Mouse (Mus musculus) liver, adult (tissue): ENCODE results near the gene Mroh2a.

Experiments
- GATA4 ChIP-seq: IDR thresholded peaks from 2 replicates; pipeline ENCODE4 v1.6.1; 2014; ENCODE audit warnings: mild to moderate bottlenecking, low read length; ENCODE audit not compliant: insufficient replicate concordance

The Mroh2a gene

DNA sequence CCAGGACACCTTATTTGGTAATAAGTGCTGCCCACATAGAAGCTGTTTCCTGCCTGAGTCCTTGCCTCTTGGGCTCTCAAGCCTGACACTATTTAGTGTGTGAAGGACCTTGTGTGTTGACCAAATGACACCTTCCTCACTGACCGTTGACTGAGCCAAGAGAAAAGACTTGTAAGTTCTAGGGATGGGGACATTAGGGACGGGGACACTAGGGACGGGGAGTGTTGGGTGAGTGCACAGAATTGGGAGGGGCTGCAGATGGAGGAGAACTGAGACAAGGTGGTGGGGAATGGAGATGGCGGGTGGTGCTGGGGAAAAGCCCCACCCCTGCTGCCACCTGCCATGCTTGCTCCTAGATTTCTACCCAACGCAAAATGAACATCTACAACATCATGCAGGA, 3.2 kb downstream of the Mroh2a start:
- TF ChIP-seq GATA4 = no peak

DNA sequence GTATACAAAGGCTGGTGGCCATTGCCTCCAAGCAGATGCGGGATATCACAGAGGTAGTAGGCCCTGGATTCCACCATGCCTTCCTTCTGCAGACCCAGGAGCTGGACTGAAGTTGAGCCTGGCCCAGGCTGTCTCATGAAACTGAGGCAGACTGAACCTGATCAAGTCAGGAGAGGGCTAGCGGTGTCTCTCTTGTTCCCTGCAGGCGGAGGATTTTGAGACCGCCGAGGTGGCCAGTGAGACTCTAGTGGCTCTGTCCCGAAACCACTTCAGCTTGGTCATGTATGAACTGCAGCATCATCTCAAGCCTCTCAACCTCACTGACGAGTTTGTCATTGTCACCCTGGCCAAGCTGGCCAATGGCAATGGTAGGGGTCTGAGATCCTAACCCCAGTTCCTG, 3.6 kb downstream of the Mroh2a start:
- no peak for TF ChIP-seq GATA4

DNA sequence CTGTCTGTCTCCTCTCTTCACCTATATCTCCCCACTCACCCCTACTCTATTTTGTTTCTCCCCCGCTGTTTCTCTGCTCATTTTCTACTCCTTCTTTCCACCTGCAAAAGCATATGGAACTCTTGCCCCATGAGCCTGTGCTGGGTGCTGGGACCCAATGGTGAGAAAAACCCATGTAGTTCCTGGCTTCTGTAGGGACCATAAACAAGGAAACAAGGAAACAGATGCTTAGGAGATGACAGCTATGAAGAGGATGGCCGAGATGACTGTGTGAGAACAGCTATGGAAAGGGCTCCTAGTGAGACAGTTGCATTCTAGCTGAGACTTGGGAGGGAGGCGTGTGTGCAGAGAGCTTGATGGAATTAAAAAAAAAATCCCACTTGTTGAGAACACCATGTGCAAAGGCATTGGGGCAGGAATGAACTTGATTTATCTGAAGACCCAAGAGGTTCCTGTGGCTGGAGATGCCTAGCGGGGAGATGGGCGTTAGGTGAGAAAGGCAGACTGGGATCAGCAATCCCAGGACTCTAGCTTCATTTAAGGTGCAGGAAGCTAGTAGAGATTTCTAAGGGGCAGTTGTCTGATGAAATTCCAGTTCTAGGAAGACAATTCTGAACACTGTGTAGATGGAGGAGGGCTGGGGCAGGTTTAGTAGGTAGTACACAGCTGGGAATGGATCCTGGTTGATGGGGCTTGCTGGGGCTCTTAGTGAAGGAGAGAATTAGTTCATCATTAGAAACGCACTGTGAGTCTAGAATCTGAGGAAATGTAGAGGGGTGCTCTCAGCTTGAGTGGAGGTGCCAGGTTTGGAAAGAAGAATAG, 4.4 kb downstream of the Mroh2a start:
- TF ChIP-seq GATA4 = no peak

DNA sequence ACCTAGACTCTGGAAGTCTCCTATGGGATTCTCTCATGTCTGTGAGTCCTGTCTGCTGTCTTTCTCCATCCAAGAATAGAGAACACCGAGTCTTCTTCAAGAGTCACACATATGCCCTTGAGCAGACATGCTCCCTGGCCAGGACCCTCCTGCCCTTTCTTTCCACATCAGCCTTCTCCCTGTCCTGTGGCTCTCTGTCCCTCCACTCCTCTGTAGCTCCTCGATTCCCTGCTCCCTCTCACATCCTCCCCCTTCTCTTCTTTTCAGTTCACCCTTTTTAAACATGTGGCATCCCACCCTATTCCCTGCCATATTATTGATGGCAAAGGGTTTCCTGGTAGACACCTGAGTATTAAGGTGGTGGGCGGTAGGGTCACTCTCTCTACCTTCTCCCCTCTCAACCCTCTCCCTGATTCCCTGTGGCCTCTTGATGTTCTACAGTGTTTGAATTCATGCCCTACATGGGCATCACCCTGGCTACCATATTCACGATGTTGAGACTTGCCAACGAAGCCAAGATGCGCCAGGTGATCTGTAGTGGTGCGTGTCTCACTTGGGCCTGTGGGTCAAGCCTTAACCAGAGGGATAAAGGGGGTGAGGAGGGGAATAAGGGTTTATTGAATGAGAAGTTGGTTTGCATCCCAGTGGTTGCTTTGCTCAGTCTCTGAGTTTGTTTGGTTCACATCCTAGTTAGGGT, 5.2 kb downstream of the Mroh2a start:
- no peak for TF ChIP-seq GATA4

DNA sequence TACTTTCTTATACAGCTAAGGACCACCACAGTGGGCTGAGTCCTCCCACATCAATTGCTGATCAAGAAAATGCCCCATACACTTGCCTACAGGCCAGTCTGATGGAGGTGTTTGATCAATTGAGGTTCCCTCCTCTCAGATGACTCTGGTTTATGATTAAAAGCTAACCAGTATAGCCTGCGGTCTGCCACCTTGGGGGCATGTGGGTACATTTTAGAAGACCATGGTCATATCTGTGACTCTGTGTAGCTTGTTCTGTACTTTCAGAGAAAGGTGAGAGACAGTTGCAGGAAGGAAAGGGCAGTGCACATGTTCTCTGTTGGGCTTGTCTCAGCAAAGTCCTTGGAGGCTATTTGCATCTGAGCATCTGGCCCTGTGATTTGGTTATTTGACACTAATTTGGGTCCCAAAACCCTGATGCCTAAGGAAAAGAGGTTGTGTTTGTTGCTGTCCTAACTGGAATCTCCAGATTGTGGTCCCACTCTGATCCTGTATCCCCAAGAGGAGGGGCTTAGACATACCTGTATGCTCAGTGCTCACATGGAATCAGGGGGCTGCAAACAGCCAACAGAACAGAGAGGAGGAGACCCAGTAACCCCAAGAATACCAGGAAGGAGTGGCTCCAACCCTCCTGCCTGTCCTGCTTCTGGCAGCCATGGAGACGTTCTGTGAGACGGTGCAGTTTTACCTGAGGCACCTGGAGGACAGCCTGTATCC, 6.0 kb downstream of the Mroh2a start:
- no peak for TF ChIP-seq GATA4

DNA sequence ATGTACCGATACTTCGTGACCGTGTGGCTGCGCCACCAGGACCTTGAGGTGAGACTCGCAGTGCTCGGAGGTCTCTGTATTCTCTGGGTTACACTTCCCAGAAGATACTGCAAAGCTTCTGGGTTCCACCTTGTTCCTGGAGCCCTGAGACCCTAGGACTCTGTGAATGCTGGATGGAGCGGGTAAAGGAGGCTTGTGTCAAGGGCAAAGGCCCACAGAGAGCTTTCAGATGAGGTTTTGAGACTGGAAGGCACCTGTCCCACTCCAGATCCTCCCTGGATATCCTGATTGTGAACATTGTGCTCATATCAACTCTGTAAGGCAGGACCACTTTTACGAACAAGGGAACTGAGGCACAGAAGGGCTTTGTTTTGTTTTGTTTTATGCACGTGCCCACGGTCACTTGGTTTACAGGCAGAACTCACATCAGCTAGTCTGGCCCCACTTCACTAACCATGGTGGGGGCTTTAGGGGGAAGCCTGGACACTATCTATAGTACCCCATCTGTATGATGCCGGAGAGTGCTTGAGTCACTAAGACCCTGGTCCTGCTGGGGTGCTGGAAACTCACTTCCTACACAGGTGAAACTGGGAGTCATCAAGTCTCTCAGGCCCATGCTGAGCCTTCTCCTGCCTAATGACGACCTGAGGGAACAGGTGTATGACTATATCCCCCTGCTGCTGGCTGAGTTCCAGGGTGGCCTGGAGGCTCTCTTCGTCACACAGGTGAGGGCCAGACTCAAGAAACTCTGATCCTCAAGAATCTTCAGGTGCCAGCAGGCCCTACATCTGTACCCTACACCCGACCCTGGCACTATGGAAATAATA, 6.8 kb downstream of the Mroh2a start:
- no peak for TF ChIP-seq GATA4

DNA sequence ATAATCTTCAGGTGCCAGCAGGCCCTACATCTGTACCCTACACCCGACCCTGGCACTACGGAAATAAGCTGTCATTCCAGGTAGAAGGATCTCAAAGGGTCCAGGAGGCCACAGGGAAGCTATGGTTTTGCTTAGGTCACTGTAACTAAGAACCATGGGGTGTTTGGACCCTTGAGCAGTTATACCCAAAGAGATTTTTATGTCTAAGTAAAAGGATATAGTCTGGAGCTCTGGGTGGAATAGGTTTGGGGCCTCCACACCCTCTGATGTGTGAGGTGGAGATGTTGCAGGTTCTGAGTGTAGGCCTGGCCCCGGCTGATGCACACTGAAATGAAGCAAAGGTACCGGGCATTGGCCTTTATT, 7.4 kb downstream of the Mroh2a start:
- no peak for TF ChIP-seq GATA4

DNA sequence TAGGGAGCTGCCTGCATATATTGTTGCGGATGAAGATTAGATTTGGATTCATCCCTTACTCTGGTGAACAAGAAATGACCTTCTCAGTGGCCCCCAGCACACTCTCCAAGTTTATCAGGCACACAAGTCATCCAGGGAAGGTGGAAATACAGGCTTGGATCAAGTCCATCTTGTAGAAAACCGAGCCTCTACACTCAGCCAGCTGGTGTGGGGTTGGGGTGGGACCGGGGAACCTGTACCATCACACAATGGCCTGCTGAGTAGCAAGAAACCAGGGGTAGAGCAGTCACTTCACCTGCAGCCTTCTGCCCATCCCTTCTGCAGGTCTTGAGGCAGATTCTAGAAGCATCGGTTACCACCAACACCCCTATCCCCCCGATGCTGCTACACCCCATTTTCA, 7.9 kb downstream of the Mroh2a start:
- TF ChIP-seq GATA4 = no peak

DNA sequence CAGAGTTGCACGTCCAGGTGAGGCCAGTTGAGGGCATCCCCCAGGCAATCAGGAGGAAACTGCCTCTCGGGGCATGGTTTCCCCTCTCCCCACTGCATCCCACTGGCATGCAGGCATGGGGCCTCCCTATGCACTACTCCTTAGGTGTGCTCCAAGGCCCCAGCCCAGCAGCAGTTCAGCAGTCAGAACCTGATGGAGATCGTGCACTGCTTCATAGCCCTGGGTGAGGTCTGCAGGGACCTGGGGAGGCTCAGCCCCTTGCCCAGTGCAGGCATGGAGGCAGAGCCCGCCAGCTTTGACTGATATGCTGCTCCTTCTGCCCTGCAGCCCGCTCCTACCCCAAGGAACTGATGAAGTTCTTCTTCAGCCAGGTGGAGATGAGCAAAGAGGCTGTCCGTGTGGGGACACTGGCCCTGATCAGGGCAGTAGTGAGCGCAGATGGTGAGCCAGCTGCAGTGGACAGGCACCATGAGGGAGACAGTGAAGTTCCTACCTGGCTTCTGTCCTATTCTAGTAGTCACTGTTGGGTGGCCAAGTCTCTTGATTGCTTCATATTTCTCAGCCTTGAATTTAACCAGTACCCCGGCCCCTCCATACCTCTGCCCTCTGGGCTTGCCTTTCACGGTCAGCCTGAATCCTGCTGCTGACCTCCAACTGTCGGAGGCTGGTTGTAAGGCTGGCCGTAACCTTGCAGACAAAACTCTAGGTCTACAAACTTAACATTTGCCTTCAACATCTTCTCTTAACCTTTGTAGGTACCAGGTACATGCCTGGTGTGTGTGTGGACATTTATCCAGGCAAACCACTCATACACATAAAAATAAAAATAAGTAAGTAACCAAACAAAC, 8.5 kb downstream of the Mroh2a start:
- no peak for TF ChIP-seq GATA4

DNA sequence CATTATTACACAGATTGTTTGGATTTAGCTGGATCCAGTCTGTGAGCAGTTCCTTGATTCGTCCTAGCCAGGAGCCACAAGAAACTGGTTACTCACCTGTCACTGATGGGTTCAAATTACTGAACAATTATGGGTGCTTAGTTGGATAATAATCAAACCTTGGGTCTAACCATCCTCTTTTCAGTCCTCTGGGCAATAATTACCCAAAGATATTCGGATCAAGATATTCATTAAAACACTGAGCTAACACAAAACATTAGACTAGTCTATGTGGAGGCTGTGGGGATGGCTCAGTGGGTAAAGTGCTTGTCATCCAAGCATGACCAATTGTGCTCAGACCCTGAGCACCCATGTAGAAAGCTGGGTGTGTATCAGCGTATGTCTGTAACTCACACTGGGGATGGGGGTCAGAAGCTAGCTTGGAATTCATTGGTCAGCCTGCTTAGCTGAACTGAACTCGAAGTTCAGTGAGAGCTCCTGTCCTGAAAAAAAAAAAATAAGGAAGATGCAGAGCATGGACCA, 9.2 kb downstream of the Mroh2a start:
- no peak for TF ChIP-seq GATA4

DNA sequence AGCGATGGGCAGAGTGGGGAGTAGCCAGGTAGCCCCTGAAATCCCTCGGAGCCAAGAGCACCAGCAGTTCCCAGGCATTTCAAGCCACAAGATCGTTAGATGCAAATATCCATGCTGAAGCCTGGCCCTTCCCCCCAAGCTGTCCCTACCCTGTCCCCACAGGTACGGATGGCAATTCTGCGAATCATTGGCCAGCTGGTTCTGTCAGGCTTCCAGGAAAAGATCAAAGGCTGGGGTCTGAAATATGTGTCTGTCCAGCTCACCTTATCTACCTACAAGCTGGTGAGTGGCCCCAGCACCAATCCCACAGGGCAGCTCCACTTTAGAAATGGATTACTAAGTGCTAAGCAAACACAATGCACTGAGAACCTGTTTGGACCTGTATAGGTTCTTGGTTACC, 10.5 kb downstream of the Mroh2a start:
- TF ChIP-seq GATA4 = no peak

DNA sequence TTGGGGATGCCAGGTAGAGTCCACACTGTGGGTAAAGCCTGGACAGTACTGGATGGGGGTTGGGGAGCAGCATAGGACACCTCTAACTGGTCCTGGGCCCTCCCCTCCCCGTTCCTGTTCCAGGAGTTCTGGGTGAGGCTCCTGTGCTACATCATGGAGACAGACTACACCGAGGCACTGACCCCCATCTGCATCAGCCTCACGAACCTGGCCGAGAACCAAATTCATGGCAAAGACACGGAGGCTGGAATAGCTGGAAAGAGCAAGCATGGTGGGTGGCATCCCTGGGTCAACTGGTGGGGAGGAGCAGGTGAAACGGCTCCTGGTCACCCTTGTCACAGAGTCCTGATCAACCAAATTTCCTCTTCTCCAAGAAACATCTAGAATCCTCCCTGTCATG, 12.0 kb downstream of the Mroh2a start:
- TF ChIP-seq GATA4 = no peak

DNA sequence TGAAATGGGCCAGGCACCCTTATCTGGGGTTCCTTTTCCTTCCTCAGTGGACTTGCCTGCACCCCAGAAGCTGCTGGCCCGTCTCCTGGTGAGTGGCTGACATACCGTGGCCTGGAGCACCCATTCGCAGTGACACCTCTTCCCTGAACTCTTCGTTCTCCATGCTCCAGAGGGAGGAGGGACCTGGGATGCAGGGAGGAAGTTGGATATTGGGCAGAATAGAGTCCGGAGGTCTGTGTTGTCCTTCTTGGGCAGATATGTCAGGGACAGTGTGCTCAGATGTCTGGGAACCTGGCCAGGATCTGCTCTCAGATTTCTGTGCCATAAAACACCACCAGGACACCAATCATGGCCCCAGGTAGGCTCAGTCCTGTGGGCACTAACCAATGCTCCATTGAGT, 13.3 kb downstream of the Mroh2a start:
- no peak for TF ChIP-seq GATA4

DNA sequence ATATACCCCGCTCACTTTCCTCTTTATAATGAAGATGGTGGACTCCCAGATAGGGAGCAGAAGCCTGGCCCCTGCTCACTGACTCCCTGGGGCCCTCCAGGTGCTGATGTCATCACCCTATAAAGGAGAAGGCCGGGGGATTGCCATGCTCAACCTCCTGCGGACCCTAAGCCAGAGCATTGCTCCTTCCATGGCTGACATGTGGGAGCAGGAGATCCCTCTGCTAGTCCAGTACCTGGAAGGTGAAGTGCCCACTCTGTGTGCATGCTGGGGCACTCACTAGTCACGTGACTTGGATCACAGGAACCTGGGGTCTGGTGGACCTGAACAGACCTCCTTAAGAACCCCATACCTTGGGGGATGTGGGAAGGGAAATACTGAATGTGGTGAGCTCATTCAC, 13.8 kb downstream of the Mroh2a start:
- no peak for TF ChIP-seq GATA4
